Mouse (Mus musculus) B cell, adult 2 months (primary cell): ENCODE measurements around the gene Fzr1.
A peak's percentile ranks its signal among the peaks of the same experiment; 100 is the strongest.

Experiments
- DNase-seq, 2 experiments: peaks; one replicate each; pipeline ENCODE4 v3.0.0; 2022

Fzr1 gene

DNA sequence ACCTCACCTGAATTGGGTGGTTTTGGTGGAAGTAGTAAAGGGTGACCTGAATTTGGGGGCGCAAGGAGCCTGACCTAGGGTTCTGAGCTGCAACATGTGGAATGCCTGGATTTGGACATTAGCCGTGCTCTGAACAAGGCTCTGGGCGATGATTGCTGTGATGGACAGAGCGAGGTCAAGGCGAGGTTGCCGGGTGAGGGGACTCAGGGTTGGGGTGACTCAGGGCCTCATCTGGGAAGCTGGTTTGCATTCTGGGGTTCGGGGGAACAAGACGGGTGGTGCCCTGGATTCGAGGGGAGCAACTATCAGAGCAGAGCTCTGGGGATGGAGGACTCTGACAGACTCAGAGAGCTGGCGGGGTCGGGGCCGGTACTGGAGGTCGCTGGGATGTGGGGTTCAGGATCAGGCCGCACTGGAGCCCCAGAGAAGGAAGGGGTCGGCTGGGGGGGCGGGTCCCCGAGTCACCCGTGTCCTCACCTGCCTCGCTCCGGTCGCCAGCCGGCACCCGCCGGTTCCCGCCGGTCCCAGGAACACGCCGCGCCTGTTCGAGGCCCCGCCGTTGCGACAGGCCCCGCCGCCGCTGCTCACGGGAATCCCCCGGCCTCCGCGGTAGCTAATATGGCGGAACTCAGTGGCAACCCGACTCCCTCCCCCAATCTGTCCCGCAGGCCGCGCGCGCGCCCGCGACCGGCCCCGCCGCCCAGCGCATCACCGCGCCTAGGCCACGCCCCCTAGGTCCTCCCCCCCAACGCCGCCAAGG is at the start of gene Fzr1:
Fzr1 (minus strand) TSS at position 724 of the 760 bp plus-strand sequence.
- no peak for DNase-seq

DNA sequence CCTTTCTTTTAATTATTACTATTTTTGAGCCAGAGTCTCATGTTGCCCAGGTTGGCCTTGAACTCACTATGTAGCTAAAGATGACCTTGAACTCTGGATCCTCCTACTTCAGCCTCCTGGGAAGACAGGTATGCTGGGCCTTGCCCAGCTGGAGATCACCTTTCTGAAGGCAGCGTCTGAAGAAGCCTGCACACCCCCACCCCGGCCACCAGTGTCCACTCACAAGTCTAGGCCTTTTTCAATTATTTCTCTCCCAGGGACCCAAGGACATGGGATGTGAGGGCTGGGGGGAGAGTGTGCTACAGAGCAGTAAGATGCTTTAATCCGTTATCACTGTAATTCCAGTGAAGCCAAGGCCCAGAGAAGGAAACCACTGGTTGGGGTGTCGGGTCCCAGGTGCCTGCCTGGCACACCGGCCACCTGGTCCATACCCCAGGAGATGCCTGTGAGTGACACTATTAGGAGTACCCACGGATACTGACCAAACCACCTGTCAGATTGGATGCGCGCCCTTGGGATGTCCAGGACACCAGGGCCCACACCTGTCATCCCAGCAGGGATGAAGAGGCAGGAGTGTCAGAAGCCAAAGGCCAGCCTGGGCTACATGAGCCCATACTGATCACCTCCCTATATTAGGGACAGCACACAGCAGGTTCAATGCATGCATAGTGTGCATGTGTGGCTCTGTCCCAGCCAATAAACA is 49.6 kb upstream of the Fzr1 start:
- DNase-seq = no peak

DNA sequence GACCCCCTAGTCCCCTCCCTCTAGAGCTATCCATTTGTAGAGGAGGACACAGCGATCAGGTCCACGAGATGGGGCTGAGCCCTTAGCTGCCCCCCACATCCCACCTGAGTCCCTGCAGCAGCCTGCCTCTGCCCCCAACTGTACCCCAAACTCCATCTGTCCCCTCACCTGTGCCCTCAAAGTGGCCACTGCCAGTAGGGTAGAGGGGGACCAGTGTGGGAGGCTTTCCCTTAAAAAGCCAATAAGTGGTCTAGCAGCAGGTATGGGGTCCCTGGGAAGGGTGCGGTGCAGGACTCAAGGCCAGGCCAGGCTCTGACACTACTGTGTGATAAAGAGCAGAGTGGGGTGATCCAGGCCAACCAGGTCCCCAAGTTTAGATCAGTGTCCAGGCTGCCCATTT is 49.0 kb upstream of the Fzr1 start:
- DNase-seq = no peak

DNA sequence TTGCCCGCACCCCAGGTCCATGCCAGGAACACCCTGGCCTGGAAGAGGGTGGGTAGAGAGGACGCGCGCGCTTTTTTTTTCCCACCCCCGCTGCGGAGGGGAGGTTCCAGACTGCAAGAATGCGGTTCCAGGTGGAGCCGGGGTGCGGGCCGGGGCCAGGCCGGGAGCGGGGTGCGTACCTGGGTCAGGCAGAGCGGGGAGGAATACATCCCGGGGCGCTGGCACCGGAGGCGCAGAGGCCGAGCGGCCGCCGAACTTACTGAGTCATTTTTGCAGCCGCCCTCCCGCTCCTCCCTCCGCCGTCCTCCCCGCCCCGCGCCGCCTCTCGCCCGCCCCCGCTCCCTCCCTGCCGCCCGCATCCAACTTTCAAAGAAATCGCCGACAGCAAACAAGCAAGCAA is 48.6 kb upstream of the Fzr1 start:
- DNase-seq = peak in 1 of 2 experiments; percentile 27

DNA sequence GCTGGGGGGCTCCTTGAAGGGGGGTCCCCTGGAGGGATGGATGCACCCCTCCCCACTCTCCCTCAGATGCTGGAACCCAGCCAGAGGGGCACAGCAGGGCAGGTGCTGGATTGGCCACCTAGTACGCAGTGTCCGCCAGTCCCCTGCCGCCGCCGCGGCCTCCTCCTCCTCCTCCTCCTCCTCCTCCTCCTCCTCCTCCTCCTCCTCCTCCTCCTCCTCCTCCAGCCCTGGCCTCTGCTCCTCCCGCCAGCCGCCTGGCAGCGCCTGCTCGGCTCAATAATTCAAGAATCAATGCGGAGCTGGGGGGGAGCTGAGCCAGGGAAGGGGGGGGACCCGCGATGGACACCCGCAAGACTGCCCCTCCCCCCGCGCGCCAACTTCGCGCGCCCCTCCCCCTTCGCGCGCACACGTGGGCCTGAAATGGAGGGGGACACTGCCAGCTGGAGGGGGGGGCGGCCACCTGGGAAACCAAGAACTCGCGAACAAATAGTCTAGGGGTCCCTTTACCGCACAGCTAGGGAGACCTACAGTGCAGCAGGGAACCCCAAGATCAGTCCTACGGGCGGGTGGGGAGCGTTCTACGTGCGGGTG is 47.9 kb upstream of the Fzr1 start:
- no peak for DNase-seq

DNA sequence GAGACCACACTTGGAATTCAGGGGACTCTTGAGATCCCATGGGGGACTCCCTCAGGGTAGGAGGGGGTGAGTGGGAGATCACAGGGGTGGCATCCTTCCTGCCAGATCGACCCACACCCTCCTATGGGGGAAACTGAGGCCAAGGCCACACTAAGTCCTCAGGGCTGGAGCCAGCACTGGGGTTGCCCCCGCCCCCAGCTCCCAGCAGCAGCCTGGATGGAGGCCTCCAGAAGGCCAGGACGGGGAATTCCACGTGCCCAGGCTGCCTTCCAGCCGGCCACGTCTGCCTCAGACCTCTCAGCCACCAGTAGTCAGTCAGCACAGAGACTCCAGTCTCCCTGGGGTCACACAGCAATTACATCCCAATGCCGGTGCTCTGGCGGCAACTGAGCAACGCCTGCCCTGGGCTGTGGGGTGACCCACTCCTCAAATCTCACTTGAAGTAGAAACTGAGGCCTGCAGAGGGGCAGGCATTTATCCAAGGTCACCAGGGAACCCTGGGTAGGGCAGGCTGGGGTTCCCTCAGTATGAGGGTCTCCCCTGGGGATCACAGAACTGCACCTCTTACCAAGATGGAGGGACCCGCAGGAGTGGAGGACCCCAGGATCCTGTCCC is 47.0 kb upstream of the Fzr1 start:
- DNase-seq = no peak

DNA sequence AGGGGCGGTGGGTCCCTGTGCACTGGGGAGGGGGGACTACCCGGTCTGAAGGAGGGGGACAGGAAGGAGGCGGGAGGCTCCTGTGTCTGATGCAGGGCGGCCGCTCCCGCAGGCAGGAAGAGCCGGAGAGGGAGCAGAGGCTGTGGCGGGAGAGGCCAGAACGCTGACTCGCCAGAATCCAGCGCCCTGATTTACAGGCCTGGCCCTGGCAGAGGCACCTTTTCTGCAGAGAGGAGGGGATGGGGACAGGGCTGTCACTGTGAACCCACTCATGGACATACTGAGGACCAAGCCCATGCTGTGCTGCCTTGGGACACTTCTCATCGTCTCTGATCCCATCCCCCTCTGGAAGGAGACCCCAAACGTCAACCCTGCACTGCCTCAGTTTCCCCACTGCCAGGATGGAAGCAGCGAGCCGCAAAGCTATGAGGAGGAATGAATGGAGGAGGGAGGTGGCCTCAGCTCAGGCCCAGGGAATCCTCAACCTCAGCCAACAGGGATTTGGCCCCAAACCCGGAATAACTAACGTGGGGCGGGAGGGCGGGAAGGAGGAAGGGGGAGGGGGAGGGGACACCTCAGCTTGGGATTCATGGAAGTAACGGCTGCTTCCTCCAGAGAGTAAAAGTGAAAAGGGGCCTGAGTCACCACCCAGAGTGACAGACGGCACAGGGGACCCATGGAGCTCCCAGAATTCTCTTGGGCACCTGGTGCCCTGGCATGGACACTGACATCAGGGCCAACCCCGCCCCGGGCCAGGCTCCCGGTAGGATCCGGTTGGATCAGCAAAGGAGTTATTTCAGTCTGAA is 46.1 kb upstream of the Fzr1 start:
- no peak for DNase-seq

DNA sequence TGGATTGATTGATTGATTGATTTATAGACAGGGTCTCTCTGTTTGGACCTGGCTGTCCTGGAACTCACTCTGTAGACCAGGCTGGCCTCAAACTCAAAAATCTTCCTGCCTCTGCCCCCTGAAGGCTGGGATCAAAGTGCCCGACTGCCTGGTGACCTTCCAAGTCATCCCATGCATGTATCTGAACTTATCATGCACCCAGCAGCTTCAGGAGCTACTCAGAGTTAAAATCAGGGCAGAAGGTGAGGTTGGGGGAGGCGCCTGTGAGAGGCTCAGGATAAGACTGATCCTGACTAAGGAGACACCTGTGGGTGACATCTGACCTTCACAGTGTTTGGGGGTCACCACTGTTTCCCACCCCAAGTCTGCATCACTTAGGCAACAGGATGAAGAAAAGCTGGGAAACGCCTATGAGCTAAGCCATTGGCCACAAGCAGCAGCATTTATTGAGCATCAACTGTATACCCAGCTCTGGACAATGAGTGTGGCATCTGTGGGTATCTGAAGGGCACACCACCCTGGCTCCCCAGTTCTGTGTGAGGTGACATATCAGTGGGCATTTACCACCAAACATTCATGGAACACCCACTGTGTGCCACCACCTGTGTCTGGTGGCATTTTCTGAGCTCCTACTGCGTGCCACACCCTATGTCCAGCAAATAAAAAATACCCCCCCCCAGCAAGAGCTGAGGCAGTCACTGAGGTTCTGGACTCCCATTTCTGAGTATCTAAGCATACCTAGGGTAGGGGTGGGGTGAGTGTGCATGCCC is 45.3 kb upstream of the Fzr1 start:
- no peak for DNase-seq

DNA sequence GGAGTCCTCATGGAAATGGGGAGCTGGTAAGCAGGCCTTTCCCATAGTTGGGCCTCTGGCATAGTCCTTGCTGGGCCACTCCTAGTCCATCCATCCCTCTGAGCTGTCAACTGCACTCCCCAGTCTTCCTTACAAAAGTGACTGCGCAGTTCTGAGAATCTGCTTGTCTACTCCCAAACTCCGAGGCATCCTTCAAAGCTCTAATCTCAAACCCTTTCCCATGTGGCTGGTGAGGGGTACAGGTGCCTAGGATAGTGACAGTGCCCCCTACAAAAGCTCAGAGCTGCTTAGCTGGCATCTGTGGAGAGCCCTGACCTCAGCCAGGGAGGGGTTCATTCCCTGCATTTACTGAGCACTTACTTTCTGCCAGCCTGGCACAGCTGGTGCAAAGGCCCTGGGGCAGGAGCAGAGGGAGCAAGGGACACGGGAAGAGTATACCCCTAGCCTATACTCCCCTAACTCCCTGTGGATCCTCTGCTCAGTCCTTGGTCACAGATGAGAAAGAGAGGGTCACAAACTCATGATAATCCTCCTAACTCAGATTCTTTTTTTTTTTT is 44.4 kb upstream of the Fzr1 start:
- DNase-seq = no peak

DNA sequence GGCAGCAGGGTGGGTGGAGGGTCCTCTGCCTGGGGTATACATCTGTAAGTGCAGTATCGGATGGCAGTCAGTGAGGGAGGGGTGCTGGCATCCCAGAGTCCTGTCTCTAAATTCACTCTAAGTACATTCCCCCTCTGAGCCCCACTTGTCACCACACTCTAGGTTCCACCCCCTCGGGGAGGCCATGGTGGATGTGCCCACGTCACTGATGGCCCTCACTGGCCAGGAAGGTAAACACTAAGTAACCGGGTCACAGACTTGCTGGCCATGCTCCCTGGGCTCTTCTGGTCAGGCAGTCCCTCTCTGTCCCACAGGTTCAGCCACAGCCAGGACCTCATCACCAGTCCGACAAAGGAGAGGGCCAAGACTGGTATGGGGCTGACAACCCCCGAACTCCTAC is 43.9 kb upstream of the Fzr1 start:
- no peak for DNase-seq

DNA sequence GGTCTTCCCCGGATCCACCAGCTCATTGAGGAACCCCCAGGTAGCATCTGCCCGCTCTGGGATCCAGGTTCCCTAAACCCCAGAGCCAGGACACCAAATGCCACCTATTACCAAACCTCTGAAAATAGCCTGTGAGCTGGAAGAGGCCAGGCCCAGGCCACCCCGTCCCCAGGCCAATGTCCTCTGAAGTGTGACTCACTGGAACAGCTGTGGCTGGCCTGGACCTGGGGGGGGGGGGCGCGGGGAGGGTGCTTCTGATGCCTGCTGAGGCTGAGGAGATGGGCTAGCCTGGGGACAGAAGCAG is 43.4 kb upstream of the Fzr1 start:
- DNase-seq = no peak

DNA sequence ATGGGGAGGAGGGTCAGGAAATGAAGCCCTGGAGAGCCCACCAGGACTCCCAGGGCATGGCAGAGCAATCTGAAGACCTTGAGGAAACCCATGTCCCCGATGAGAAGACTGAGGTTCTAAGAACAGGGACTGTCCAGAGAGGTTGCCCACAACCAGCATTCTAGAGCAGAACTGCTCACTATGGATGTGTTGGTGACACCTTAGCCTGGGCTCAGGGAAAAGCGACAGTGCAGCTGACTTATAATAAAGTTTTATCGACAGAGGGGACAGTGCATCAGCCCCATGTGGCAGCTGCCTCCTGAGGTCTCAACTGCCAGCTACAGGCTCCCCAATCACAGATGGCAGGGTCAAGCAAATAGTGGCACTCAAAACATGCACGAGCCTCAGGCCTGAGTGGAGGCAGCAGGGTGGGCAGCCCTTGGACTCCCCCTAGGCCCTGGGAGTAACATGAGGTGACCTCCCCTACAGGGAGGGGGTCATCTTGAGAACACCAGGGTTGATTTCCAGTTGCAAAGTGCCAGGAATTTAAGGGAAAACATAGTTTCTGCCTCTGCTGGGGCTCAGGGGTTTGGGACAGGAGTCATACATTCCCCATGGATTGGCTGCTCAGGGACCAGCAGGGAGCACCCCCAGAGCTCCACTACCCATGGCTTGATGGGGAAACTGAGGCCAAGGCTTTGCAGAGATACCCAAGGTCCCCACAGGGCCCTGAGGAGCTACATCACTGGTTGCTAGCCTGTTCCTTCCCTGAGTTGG is 42.9 kb upstream of the Fzr1 start:
- no peak for DNase-seq

DNA sequence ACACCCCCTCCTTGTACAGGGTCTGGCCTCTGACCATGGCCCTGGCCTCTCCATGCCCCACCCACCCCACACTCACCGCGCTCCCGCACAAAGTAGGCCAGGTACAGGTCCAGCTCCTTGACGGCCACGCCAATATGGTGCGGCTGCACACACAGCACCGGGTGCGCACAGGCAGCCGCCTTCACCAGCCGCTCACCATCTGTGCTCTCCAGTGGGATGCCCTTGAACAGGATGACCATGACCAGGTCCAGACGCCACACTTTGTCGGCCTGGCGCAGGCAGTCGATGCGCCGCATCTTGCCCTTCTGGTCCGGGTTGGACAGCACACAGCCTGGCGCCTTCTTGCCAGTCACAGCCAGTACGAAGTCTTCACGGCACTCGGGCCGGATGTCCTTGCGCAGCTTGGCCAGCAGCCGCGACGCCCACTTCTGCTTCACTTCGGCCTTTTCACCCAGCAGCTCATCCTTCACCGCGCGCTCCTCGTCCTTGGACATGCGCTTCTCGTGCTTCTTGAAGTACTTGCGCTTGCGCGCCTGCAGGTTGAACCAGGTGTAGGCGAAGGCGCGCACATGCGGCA is 42.0 kb upstream of the Fzr1 start:
- DNase-seq = no peak

DNA sequence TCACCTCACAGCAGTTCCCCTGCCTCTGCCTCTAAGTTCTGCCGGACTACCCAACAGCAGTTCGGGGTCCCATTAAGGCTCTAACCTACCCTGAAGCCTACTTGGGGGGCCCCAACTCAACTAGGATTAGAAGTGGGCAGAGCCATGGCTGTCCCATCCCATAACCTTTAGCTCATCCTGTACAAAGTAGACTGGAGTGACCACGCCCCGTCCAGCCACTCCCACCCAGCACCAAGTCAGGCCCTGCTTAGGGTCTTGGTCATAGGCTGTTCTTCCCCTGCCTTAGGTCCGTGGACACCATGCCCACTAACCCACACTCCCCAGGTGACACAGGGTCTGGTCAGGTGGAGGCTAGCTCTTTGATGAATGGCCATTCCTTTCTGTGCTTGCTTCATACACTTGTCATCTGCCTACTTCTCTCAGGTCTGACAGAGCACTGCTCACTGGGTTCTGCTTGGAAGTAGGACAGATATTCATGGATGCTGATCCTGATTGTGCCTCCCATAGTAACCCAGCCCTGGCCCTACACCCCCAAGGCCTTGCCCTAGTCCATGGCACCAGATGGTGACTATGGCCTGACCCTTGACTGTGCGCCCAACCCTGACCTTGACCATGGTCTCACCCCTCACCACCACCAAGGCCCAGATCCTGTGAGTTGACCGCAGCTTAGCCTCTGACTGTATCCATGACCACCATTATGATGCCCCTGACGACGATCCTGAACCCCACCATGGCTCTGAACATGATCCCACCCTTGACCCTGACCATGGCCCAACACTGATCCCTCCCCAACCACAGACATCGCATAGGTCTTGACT is 41.0 kb upstream of the Fzr1 start:
- DNase-seq = no peak

DNA sequence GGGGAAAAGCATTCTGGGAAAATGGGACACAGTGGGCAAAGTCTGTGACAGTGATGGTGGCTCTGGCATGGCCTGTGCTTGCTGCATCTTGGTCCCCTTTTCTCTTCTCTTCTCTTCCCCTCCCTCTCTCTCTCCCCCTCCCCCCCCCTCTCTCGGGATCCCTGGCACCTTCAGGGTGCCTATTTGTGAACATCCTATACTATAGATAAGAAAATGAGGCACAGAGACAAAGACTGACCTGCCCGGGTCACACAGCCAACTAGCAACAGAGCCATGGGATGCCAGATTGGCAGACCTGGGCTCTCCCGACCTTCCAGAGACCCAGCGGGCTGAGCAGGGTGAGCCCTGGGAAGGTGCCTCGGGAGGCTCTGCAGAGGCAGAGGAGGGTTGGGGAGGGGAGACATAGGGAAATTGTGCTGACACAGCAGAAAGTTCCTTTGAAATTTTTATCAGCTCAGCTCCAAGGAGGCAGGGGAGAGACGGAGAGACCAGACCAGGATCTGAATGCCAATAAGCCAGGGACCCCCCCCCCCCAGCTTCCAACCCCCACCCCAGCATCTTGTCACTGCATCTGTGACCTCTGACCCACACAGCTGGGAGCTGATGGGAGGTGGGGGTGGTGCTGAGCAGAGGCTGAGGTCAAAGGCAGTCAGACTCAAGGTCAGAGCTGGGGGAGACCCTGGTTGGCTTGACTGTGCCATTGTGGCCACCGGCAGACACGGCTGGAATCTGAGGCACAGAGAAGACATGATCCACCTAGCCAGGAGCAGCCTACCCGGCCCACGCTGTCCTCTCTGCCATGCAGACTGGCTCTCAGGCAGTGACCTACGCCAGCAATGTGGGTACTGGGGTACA is 40.1 kb upstream of the Fzr1 start:
- no peak for DNase-seq

DNA sequence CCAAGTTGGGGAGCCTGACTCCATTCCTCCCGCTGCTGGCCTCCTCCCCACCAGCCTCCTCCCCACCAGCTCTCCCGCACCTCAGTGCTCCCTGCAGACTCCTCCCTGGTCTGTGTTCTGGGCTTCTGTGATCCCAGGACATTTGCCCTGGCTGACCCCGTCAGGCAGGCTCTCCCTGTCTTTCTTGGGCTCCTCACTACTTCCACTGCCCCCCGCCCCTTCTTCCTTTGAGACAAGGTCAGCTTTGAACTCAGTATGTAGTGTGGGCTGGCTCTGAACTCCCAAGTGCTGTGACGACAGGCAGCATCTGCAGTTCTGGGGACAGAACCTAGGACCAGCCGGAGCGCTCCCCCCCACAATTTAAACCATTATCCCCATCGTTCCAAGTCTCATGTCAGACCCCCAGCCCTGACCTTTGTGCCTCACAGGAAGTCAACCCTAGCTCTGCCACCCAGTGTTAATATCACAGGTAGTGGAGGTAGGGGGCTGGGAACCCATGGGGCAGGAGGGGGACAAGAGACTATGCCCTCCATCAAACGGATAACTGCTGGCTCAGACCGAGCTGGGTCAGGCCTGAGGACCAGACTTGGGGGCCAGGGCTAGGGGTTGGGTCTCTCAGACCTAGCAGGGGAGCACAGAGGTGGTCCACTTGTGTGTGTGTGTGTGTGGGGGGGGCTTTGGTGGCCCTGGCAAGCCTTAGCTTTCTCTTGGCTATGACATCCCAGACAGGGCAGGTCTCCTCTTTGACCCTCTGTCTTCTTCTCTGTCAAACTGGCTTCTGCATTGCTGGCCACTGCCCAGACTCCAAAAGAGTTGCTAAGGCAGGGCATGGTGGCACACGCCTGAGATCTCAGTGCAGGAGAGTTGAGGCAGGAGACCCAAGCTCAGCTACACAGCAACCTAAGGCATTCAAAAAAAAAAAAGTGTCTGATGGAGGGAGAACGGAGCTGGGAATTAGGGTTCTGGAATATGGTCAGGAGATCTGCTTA is 39.2 kb upstream of the Fzr1 start:
- DNase-seq = no peak

DNA sequence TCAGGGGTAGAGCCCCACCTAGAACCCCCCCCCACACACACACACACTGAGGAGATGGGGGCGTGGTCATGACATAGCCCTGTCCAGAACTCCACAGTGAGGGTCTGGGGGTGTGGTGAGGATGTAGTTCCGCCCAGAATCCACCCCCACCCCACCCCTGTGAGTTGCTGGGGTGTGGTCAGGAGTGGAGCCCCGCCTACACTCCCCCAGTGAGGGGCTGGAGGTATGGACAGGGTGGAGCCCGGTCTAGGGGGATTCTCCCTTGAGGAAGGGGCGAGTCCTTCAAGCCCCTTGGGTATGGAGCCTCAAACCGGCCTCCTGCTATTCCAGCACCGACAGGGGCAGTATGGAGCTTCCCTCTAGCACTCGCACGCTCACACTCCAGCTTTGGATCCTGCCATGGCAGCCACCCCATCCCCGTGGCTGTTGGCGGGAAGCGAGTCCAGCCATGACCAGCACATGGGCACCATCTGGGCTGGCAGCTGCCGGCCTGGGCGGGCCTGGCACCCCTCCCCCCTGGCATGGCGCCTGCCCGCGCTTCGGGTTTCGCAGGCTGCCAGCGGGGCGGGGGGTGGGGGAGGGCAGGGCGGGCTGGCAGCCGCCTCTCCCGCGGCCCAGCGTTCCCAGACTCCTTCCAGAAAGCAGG is 38.4 kb upstream of the Fzr1 start:
- DNase-seq = no peak
